Comparison of ENCODE assay signal across 9 mouse cellular contexts in genomic region chr2:164455421-164456190, GRCm38 (mm10). TPM values are rescaled to one million over a fixed set of nuclear protein-coding genes. Genes with fewer than 3 reads are reported as not detected.
DNase-seq lines count a peak whose midpoint lies in the region; ATAC-seq and TF ChIP-seq lines count a peak whose summit lies in the region.
"Had no signal": no experiment of that assay in that cellular context is flagged by ENCODE, and none has a peak within 500 bp of the region (broad histone marks: within the 10 kb centered on the region; RNA-seq: fewer than 3 reads in every experiment).

No protein-coding gene starts in this region.

- no peaks in the 10 kb centered on the region for H3K9me3 ChIP-seq in hindbrain, embryonic 13.5 days
- H3K9me3 ChIP-seq in forebrain, postnatal 0 days (ENCODE audit: low read length), result no peaks in the 10 kb centered on the region

- no peak overlapping the region for H3K9ac ChIP-seq in hindbrain, embryonic 13.5 days
- H3K9ac ChIP-seq in forebrain, postnatal 0 days, result no peak overlapping the region

- H3K36me3 ChIP-seq in hindbrain, embryonic 13.5 days, result no peaks in the 10 kb centered on the region
- no peaks in the 10 kb centered on the region for H3K36me3 ChIP-seq in forebrain, postnatal 0 days (ENCODE audit: insufficient read depth)

- H3K4me2 ChIP-seq in hindbrain, embryonic 13.5 days, result no peak overlapping the region
- no peak overlapping the region for H3K4me2 ChIP-seq in forebrain, postnatal 0 days (ENCODE audit: low read depth)

- no peak for ATAC-seq in hindbrain, embryonic 13.5 days (ENCODE audit: low FRiP score)
- ATAC-seq in forebrain, postnatal 0 days, result no peak
- no peak for ATAC-seq in CD4-positive, CD25-positive, alpha-beta regulatory T cell, adult 4 months

- WGBS in hindbrain, embryonic 13.5 days, result 81% methylated on average over 6 of the region's 6 CpGs
- 74% methylated on average over 6 of the region's 6 CpGs for WGBS in forebrain, postnatal 0 days

- DNase-seq in gastrocnemius, adult 18-20 months (ENCODE audit: low spot score), result peak; percentile 88
- DNase-seq in gastrocnemius, postnatal 4 days (ENCODE audit: low spot score in 2 of 2), result no peak
- DNase-seq in adipocyte (ENCODE audit: low spot score), result peak; percentile 88
- peak; percentile 73 for DNase-seq in heart, postnatal 25 days (ENCODE audit: low spot score)
- peak; percentile 58 for DNase-seq in lung, postnatal 36 days
- DNase-seq in forebrain, postnatal 0 days, result no peak

- H3K4me3 ChIP-seq in hindbrain, embryonic 13.5 days, result no peak overlapping the region
- H3K4me3 ChIP-seq in forebrain, postnatal 0 days (ENCODE audit: low read depth, low read length), result no peak overlapping the region

- no peak for TF ChIP-seq CTCF in forebrain, postnatal 0 days (IDR thresholded peaks at IDR 0.05; ENCODE audit: low read depth)

- H3K4me1 ChIP-seq in hindbrain, embryonic 13.5 days (replicated peaks), result peaks cover 8% of the 10 kb centered on the region; the same call in 1 of the 2 replicates
- no peaks in the 10 kb centered on the region for H3K4me1 ChIP-seq in forebrain, postnatal 0 days (ENCODE audit: insufficient read depth)

- H3K27ac ChIP-seq in hindbrain, embryonic 13.5 days, result no peak overlapping the region
- no peak overlapping the region for H3K27ac ChIP-seq in forebrain, postnatal 0 days (ENCODE audit: low read depth, low read length)

- no peaks in the 10 kb centered on the region for H3K27me3 ChIP-seq in hindbrain, embryonic 13.5 days
- H3K27me3 ChIP-seq in forebrain, postnatal 0 days (ENCODE audit: insufficient read depth, low read length), result no peaks in the 10 kb centered on the region

- intact Hi-C loops in heart, postnatal 25 days (cut with DNase I), result no loop called here

RNA-seq across cellular contexts. Expression of gene Sys1, which starts 1.2 kb away (rescaled TPM):
- 10 to 100 TPM; 26.0 to 26.2 TPM for total RNA-seq in gastrocnemius, adult 18-20 months (2021)
- total RNA-seq in gastrocnemius, postnatal 4 days (2021), result 10 to 100 TPM; 20.8 to 22.2 TPM
- 10 to 100 TPM; 22.2 to 26.8 TPM for total RNA-seq in heart, postnatal 25 days (2021)
- 84.3 and 85.3 TPM in 2 replicates for polyA plus RNA-seq in hindbrain, embryonic 13.5 days (2015; fragmentation: Nextera tagmentation; extraction: Ambion mirVana)
- 88.0 and 167 TPM in 2 replicates for total RNA-seq in forebrain, postnatal 0 days (2014; rRNA removed)
- 105 and 110 TPM in 2 replicates for polyA plus RNA-seq in forebrain, postnatal 0 days (2015; fragmentation: Nextera tagmentation; extraction: Ambion mirVana)
- 10 to 100 TPM in 1 of 2 experiments, 1 to 10 TPM in 1; 8.8 to 15.1 TPM for polyA plus RNA-seq in CD4-positive, CD25-positive, alpha-beta regulatory T cell, adult 4 months (2017; shearing (Covaris generic))

RNA-seq across cellular contexts. Expression of gene Gm20458, which starts 5.2 kb away (rescaled TPM):
- 1 to 10 TPM; 3.8 to 6.5 TPM for total RNA-seq in gastrocnemius, adult 18-20 months (2021)
- total RNA-seq in gastrocnemius, postnatal 4 days (2021), result 1 to 10 TPM in 1 of 2 experiments, under 1 TPM in 1; 0.96 to 1.9 TPM
- 1 to 10 TPM; 1.4 to 2.5 TPM for total RNA-seq in heart, postnatal 25 days (2021)
- polyA plus RNA-seq in hindbrain, embryonic 13.5 days (2015; fragmentation: Nextera tagmentation; extraction: Ambion mirVana), result 5.0 and 5.9 TPM in 2 replicates
- total RNA-seq in forebrain, postnatal 0 days (2014; rRNA removed), result 3.6 and 10.5 TPM in 2 replicates
- polyA plus RNA-seq in forebrain, postnatal 0 days (2015; fragmentation: Nextera tagmentation; extraction: Ambion mirVana), result 10.0 and 10.7 TPM in 2 replicates
- not detected for polyA plus RNA-seq in CD4-positive, CD25-positive, alpha-beta regulatory T cell, adult 4 months (2017; shearing (Covaris generic))

RNA-seq across cellular contexts. Expression of gene Sdc4, which starts 11.9 kb away (rescaled TPM):
- total RNA-seq in gastrocnemius, adult 18-20 months (2021), result 10 to 100 TPM; 62.6 to 77.3 TPM
- total RNA-seq in gastrocnemius, postnatal 4 days (2021), result 10 to 100 TPM; 58.1 to 60.1 TPM
- total RNA-seq in heart, postnatal 25 days (2021), result 10 to 100 TPM; 19.7 to 22.4 TPM
- 9.0 and 9.7 TPM in 2 replicates for polyA plus RNA-seq in hindbrain, embryonic 13.5 days (2015; fragmentation: Nextera tagmentation; extraction: Ambion mirVana)
- total RNA-seq in forebrain, postnatal 0 days (2014; rRNA removed), result 11.8 and 14.0 TPM in 2 replicates
- polyA plus RNA-seq in forebrain, postnatal 0 days (2015; fragmentation: Nextera tagmentation; extraction: Ambion mirVana), result 8.0 and 16.5 TPM in 2 replicates
- polyA plus RNA-seq in CD4-positive, CD25-positive, alpha-beta regulatory T cell, adult 4 months (2017; shearing (Covaris generic)), result 10 to 100 TPM; 69.7 to 93.7 TPM

RNA-seq across cellular contexts. Expression of gene Trp53tg5, which starts 17.9 kb away (rescaled TPM):
- total RNA-seq in gastrocnemius, adult 18-20 months (2021), result not detected
- total RNA-seq in gastrocnemius, postnatal 4 days (2021), result not detected
- total RNA-seq in heart, postnatal 25 days (2021), result not detected
- 0.18 TPM in 1 of 2 replicates, not detected in the other for polyA plus RNA-seq in hindbrain, embryonic 13.5 days (2015; fragmentation: Nextera tagmentation; extraction: Ambion mirVana)
- total RNA-seq in forebrain, postnatal 0 days (2014; rRNA removed), result not detected in 2 replicates
- polyA plus RNA-seq in forebrain, postnatal 0 days (2015; fragmentation: Nextera tagmentation; extraction: Ambion mirVana), result not detected in 2 replicates
- polyA plus RNA-seq in CD4-positive, CD25-positive, alpha-beta regulatory T cell, adult 4 months (2017; shearing (Covaris generic)), result not detected
- total RNA-seq: left cerebral cortex, adult 18-20 months had no signal

RNA-seq across cellular contexts. Expression of gene Dbndd2, which starts 30.3 kb away (rescaled TPM):
- total RNA-seq in gastrocnemius, adult 18-20 months (2021), result 10 to 100 TPM; 22.8 to 24.5 TPM
- total RNA-seq in gastrocnemius, postnatal 4 days (2021), result 10 to 100 TPM; 13.5 to 15.7 TPM
- total RNA-seq in heart, postnatal 25 days (2021), result 10 to 100 TPM; 14.4 to 21.9 TPM
- polyA plus RNA-seq in hindbrain, embryonic 13.5 days (2015; fragmentation: Nextera tagmentation; extraction: Ambion mirVana), result 12.0 and 13.8 TPM in 2 replicates
- total RNA-seq in forebrain, postnatal 0 days (2014; rRNA removed), result 21.7 and 23.9 TPM in 2 replicates
- 10.9 and 17.6 TPM in 2 replicates for polyA plus RNA-seq in forebrain, postnatal 0 days (2015; fragmentation: Nextera tagmentation; extraction: Ambion mirVana)
- polyA plus RNA-seq in CD4-positive, CD25-positive, alpha-beta regulatory T cell, adult 4 months (2017; shearing (Covaris generic)), result 1 to 10 TPM; 3.7 to 4.5 TPM

Comparison
In these comparisons a context has a peak if more than half of its experiments do, and no peak if none do; other contexts are left out.
1. DNase-seq: peak in gastrocnemius, adult 18-20 months (single experiment), adipocyte (single experiment), heart, postnatal 25 days (single experiment) and lung, postnatal 36 days (single experiment); none in gastrocnemius, postnatal 4 days (0 of 2) and forebrain, postnatal 0 days (single experiment).